Mouse (Mus musculus): ENCODE measurements around the gene Rabep1. TPM values are rescaled to one million over a fixed set of nuclear protein-coding genes. Genes with fewer than 3 reads are reported as not detected.
A peak's percentile ranks its signal among the peaks of the same experiment; 100 is the strongest.

Gene Rabep1
- total RNA-seq, 2 experiments from 2014 or later, result 28.4 to 29.2 TPM

DNA sequence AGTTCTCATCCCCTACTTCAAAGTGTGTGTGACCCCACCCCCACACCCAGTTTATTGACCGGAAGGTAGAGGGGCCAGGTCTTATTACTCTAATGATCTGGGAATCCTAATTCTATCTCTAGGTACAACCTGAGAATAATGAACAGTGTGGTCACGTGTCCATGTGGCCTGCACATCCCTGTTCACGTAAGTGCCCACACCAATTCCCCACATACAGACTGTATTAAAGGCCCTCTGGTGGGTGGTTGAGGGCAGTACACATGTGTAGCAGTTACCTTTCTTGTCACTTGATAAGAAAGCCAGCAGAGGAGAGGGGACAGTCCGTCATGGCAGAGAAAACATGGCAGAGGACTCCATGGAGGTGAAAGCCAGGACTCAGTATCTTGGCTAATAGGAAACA is 129.4 kb downstream of the Rabep1 start:
- no peak for DNase-seq

- DNase-seq, result no peak
These were observed 130.6 kb downstream of the Rabep1 start for GRCm38 (mm10) chr11:70975193-70975592.

GRCm38 (mm10) chr11:70977293-70977692 is 132.7 kb downstream of the Rabep1 start:
- DNase-seq, result no peak

- no peak for DNase-seq
These were observed 135.7 kb downstream of the Rabep1 start for GRCm38 (mm10) chr11:70980232-70980631.

DNA sequence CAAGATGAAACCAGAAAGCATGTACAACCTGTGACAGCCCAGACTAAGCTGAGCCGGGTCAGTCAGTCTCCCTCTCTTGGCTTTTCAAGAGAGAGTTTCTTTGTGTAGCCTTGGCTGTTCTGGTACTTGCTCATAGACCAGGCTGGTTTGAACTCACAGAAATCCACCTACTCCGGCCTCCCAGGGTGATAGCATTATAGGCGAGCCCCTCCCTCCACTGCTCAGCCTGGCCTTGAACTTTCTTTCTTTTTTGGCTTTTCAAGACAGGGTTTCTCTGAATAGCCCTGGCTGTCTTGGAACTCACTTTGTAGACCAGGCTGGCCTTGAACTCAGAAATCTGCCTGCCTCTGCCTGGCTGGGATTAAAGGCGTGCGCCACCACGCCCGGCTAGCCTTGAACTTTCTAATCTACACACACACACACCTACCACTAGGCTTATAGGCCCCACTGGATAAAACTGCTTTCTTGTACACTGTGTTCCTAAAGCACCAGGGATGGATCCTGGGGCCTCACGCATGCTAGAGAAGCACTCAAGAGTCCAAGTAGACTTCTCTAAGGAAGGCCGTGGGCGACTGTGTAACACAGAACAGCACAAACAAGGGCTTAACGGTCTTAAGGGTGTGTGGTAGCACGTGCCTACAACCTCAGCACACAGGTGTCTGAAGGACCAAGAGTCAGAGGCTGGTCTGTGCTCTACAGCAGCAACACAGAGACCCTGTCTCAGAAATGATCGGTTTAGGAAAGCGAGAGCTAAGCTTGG is 136.4 kb downstream of the Rabep1 start:
- DNase-seq, result no peak

DNA sequence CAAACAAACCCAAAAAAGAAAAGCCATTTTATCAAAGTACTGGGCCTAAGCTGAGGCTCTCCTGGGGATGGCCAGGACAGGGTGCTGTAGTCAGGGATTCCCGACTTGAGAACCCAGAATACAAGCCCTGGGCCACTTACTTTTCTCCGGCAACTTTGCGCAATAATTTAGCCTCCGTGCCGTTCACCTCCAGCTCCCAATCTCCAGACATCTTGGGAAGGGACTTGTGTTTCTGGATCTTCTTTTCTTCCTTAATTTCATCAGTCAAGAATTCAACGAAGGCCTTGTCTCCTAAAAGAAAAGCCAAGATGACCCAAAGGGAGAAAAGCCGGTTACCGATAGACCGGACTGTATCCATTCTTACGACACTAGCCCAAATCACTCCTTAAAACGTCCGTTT is 137.5 kb downstream of the Rabep1 start:
- no peak for DNase-seq

- DNase-seq, result peak; percentile 91
These were observed 138.1 kb downstream of the Rabep1 start, which contains the start of gene C1qbp for GRCm38 (mm10) chr11:70982557-70983228. Gene C1qbp (minus strand): TSS chr11:70983026.

Other genes with a start within 250 kb of the Rabep1 start
- gene 4930544D05Rik, start 228.9 kb upstream of the Rabep1 start, total RNA-seq (2021), result not detected
- gene Chrne, start 225.6 kb upstream of the Rabep1 start, total RNA-seq (2021), result 10 to 100 TPM; 22.6 to 24.7 TPM
- not detected for gene Gp1ba, start 205.7 kb upstream of the Rabep1 start, total RNA-seq (2021)
- 10 to 100 TPM; 29.5 to 32.6 TPM for gene Rnf167, start 197.5 kb upstream of the Rabep1 start, total RNA-seq (2021)
- gene Slc25a11, start 197.3 kb upstream of the Rabep1 start, total RNA-seq (2021), result 100 to 1,000 TPM; 307 to 310 TPM
- gene Pfn1, start 190.1 kb upstream of the Rabep1 start, total RNA-seq (2021), result 100 to 1,000 TPM; 284 to 293 TPM
- gene Eno3, start 187.6 kb upstream of the Rabep1 start, total RNA-seq (2021), result 1,000 to 10,000 TPM; 7,828 to 7,878 TPM
- 10 to 100 TPM; 81.6 to 82.3 TPM for gene Spag7, start 175.4 kb upstream of the Rabep1 start, total RNA-seq (2021)
- 10 to 100 TPM; 36.9 to 37.3 TPM for gene Camta2, start 156.7 kb upstream of the Rabep1 start, total RNA-seq (2021)
- gene Inca1, start 144.6 kb upstream of the Rabep1 start, total RNA-seq (2021), result 1 to 10 TPM; 5.6 to 9.0 TPM
- 100 to 1,000 TPM; 388 to 467 TPM for gene Kif1c, start 144.2 kb upstream of the Rabep1 start, total RNA-seq (2021)
- 1 to 10 TPM; 8.8 to 9.6 TPM for gene Zfp3, start 80.6 kb upstream of the Rabep1 start, total RNA-seq (2021)
- not detected for gene Scimp, start 32.2 kb upstream of the Rabep1 start, total RNA-seq (2021)
- gene Nup88, start 125.2 kb downstream of the Rabep1 start, total RNA-seq (2021), result 10 to 100 TPM; 29.8 to 35.0 TPM
- gene Rpain, start 125.4 kb downstream of the Rabep1 start, total RNA-seq (2021), result 10 to 100 TPM; 11.8 to 12.9 TPM
- gene C1qbp, start 138.2 kb downstream of the Rabep1 start, total RNA-seq (2021), result 100 to 1,000 TPM; 116 to 121 TPM
- 1 to 10 TPM; 6.2 to 7.0 TPM for gene Dhx33, start 159.7 kb downstream of the Rabep1 start, total RNA-seq (2021)
- 1 to 10 TPM; 3.9 to 4.8 TPM for gene Mis12, start 174.8 kb downstream of the Rabep1 start, total RNA-seq (2021)
- 10 to 100 TPM; 12.5 to 12.7 TPM for gene Derl2, start 175.1 kb downstream of the Rabep1 start, total RNA-seq (2021)
- gene 6330403K07Rik, start 188.7 kb downstream of the Rabep1 start, total RNA-seq (2021), result not detected